Mouse (Mus musculus) thymus, adult 2 months (tissue): ENCODE results near the gene Twist1. TPM values are rescaled to one million over a fixed set of nuclear protein-coding genes. Genes with fewer than 3 reads are reported as not detected.

Experiments used
- DNase-seq: peaks from one replicate; pipeline ENCODE4 v3.0.0; 2021
- H3K27ac ChIP-seq: fragments of 200-500 bp; 2 replicates; pipeline ENCODE4 v1.5.1; 2012; ENCODE audit warnings: low read length, control low read depth; ENCODE audit not compliant: control insufficient read depth, insufficient read depth
- H3K27me3 ChIP-seq: fragments of 200-500 bp; 2 replicates; pipeline ENCODE4 v1.6.1; 2012; ENCODE audit warnings: mild to moderate bottlenecking, low read length, moderate library complexity, mixed read lengths; ENCODE audit not compliant: control insufficient read depth, insufficient read depth
- H3K36me3 ChIP-seq: fragments of 200-500 bp; 2 replicates; pipeline ENCODE4 v1.6.1; 2012; ENCODE audit warnings: mild to moderate bottlenecking, low read length, moderate library complexity; ENCODE audit not compliant: control insufficient read depth, insufficient read depth
- H3K4me1 ChIP-seq: fragments of 200-500 bp; replicated peaks from 2 replicates; pipeline ENCODE4 v1.6.1; 2012; ENCODE audit warnings: low read length; ENCODE audit not compliant: control insufficient read depth, insufficient read depth
- H3K4me3 ChIP-seq: fragments of 200-500 bp; 2 replicates; pipeline ENCODE4 v1.5.1; 2012; ENCODE audit warnings: mild to moderate bottlenecking, low read length, control low read depth, moderate library complexity; ENCODE audit not compliant: control insufficient read depth, insufficient read depth
- CTCF ChIP-seq: fragments of 200-500 bp; IDR thresholded peaks from 2 replicates; pipeline ENCODE4 v1.5.1; 2012; ENCODE audit warnings: mild to moderate bottlenecking, control low read depth, low read length, moderate library complexity, borderline replicate concordance; ENCODE audit not compliant: control insufficient read depth, poor library complexity, insufficient read depth; ENCODE audit errors: extremely low read depth
- POLR2A ChIP-seq: fragments of 200-500 bp; IDR thresholded peaks from 2 replicates; pipeline ENCODE4 v1.6.1; 2012; ENCODE audit warnings: mild to moderate bottlenecking, low read length, control low read depth, moderate library complexity; ENCODE audit not compliant: control insufficient read depth, poor library complexity, insufficient read depth; ENCODE audit errors: extremely low read depth
- WGBS: fragments of 180-500 bp; shearing (Covaris S2); methylation state at CpG from one replicate; pipeline ENCODE4 v1.1.7; 2018; 5-methylcytosine and 5-hydroxymethylcytosine counted together
- polyA plus RNA-seq: library from polyadenylated mRNA; depleted of rRNA; stranded (reverse); fragments of >200 nt; gene quantifications from 2 replicates; pipeline ENCODE4 v1.2.3, GENCODE M21; 2012; rRNA removed

The Twist1 gene
- polyA plus RNA-seq, 1 experiment, result 2.7 TPM

DNA sequence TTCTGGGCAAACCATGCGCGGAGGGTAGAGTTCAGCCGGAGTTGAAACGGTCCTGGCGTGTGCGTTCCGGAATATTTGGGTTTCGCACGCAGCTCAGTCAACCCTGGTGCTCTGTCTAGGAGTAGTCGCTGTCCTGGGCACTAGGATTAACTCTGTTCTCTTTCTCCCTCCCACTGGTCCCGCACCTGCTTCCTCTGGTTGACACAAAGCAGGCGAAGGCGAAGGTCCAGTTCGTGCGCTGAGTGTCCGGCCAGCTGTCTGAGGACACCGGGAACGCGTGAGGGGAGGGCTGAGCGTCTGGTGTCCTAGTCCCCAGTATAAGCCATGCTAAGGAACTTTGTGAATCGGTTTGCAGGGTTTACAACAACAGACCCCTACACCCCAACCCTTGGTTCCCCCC lies 10.0 kb downstream of the Twist1 start:
- H3K27me3 ChIP-seq, result peaks cover 18% of the 10 kb centered on the region
- DNase-seq, result no peak
- H3K4me1 ChIP-seq, result no peaks in the 10 kb centered on the region
- H3K27ac ChIP-seq, result no peak overlapping the region
- TF ChIP-seq CTCF (no peak), POLR2A (no peak)
- 12% methylated on average over 21 of the region's 21 CpGs for WGBS
- H3K4me3 ChIP-seq, result no peak overlapping the region
- H3K36me3 ChIP-seq, result no peaks in the 10 kb centered on the region

- no peaks in the 10 kb centered on the region for H3K36me3 ChIP-seq
- no peak for DNase-seq
- WGBS, result 7% methylated on average over 37 of the region's 37 CpGs
- no peak overlapping the region for H3K4me3 ChIP-seq
- H3K27ac ChIP-seq, result no peak overlapping the region
- no peaks in the 10 kb centered on the region for H3K4me1 ChIP-seq
- TF ChIP-seq CTCF, result no peak
- peaks cover 18% of the 10 kb centered on the region for H3K27me3 ChIP-seq
Observed at GRCm38 (mm10) chr12:33968041-33968897, 10.8 kb downstream of the Twist1 start.

DNA sequence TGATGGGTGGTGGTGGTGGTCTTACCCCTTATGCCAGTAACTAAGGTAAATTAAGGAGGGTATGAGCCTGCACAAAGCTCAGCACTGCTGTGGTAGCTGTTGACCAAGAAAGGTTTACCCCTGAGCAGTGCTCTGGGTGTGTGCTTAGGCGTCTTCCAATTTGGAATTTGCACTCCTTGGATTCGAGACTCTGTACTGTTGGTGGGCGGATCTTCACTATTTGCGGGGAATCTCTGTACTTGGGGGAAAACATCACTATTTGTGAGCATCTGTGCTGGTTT lies 11.4 kb downstream of the Twist1 start:
- Histone ChIP-seq H3K27me3 (peaks cover 18% of the 10 kb centered on the region), H3K36me3 (no peaks in the 10 kb centered on the region), H3K4me3 (no peak overlapping the region), H3K27ac (no peak overlapping the region), H3K4me1 (no peaks in the 10 kb centered on the region)
- DNase-seq, result no peak
- TF ChIP-seq CTCF (no peak), POLR2A (no peak)
- WGBS, result 26% methylated on average over 4 of the region's 4 CpGs

GRCm38 (mm10) chr12:33980159-33980558 lies 22.7 kb downstream of the Twist1 start:
- no peak for DNase-seq
- 87% methylated on average over 4 of the region's 4 CpGs for WGBS
- Histone ChIP-seq H3K27me3 (no peaks in the 10 kb centered on the region; the same call in 1 of the 2 replicates), H3K4me1 (no peaks in the 10 kb centered on the region), H3K4me3 (no peak overlapping the region), H3K27ac (no peak overlapping the region), H3K36me3 (no peaks in the 10 kb centered on the region)
- TF ChIP-seq CTCF (no peak), POLR2A (no peak)

GRCm38 (mm10) chr12:33981433-33981832 lies 24.0 kb downstream of the Twist1 start:
- WGBS, result 70% methylated on average over 7 of the region's 7 CpGs
- TF ChIP-seq CTCF, result no peak
- TF ChIP-seq POLR2A, result no peak
- H3K27ac ChIP-seq, result no peak overlapping the region
- DNase-seq, result no peak
- no peaks in the 10 kb centered on the region for H3K4me1 ChIP-seq
- H3K4me3 ChIP-seq, result no peak overlapping the region
- H3K27me3 ChIP-seq, result no peaks in the 10 kb centered on the region; the same call in 1 of the 2 replicates
- no peaks in the 10 kb centered on the region for H3K36me3 ChIP-seq

DNA sequence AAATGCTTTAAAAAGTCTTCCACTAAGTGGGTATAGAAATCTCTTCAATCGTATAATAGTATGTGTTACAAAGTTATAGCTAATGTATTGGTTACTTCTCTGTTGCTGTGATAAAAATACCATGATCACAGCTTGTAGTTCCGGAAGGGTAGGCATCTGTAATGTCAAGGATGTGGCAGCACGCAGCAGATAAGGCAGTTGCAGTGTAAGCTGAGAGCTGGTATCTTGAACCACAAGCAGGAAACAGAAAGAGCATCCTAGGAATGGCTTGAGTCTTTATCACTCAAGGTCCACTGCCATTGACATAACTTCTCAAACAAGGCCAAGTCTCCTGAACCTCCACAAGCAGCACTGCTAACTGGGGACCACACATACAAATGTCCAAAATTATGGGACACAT lies 35.7 kb downstream of the Twist1 start:
- Histone ChIP-seq H3K36me3 (no peaks in the 10 kb centered on the region), H3K4me1 (no peaks in the 10 kb centered on the region), H3K27me3 (no peaks in the 10 kb centered on the region), H3K27ac (no peak overlapping the region), H3K4me3 (no peak overlapping the region)
- TF ChIP-seq POLR2A (no peak), CTCF (no peak)
- 88% methylated on average over 3 of the region's 3 CpGs for WGBS
- DNase-seq, result no peak

Other genes starting within 250 kb of the Twist1 start
- gene Ferd3l, start 29.2 kb upstream of the Twist1 start, polyA plus RNA-seq, result not detected in 2 replicates